Mouse (Mus musculus): ENCODE measurements around the gene Gm17654. TPM values are rescaled to one million over a fixed set of nuclear protein-coding genes. Genes with fewer than 3 reads are reported as not detected.
"Not testable (repeated sequence)": the region's sequence is repeated elsewhere in the genome, so short reads cannot be mapped to it uniquely, and the experiment has no call there.

The Gm17654 gene
- not detected in 3 replicates for total RNA-seq (2017)

GRCm38 (mm10) chr14:43579046-43579445, at the start of gene Gm17654:
Gene Gm17654 (minus strand): TSS chr14:43579146.
- not testable (repeated sequence) for ATAC-seq (replicated peaks; ENCODE audit: insufficient number of reproducible peaks, low FRiP score, low TSS enrichment, poor library complexity, severe bottlenecking)

- not testable (repeated sequence) for ATAC-seq (replicated peaks; ENCODE audit: insufficient number of reproducible peaks, low FRiP score, low TSS enrichment, poor library complexity, severe bottlenecking)
Observed at GRCm38 (mm10) chr14:43607913-43608312, 29.0 kb upstream of the Gm17654 start, which contains the start of gene Gm10375. Gene Gm10375 (minus strand): TSS chr14:43608013.

- not testable (repeated sequence) for ATAC-seq (replicated peaks; ENCODE audit: insufficient number of reproducible peaks, low FRiP score, low TSS enrichment, poor library complexity, severe bottlenecking)
Observed at GRCm38 (mm10) chr14:43577969-43578368, 977 bp downstream of the Gm17654 start.

- ATAC-seq (replicated peaks; ENCODE audit: insufficient number of reproducible peaks, low FRiP score, low TSS enrichment, poor library complexity, severe bottlenecking) = not testable (repeated sequence)
Observed at GRCm38 (mm10) chr14:43552271-43552670, 26.7 kb downstream of the Gm17654 start.

- not testable (repeated sequence) for ATAC-seq (replicated peaks; ENCODE audit: insufficient number of reproducible peaks, low FRiP score, low TSS enrichment, poor library complexity, severe bottlenecking)
Observed at GRCm38 (mm10) chr14:43546281-43546680, 32.7 kb downstream of the Gm17654 start.

- not testable (repeated sequence) for ATAC-seq (replicated peaks; ENCODE audit: insufficient number of reproducible peaks, low FRiP score, low TSS enrichment, poor library complexity, severe bottlenecking)
Observed at GRCm38 (mm10) chr14:43543276-43543675, 35.7 kb downstream of the Gm17654 start, which contains the start of gene Gm5799. Gene Gm5799 (plus strand): TSS chr14:43543576.

- not testable (repeated sequence) for ATAC-seq (replicated peaks; ENCODE audit: insufficient number of reproducible peaks, low FRiP score, low TSS enrichment, poor library complexity, severe bottlenecking)
Observed at GRCm38 (mm10) chr14:43538144-43538543, 40.8 kb downstream of the Gm17654 start.

GRCm38 (mm10) chr14:43532387-43532786, 46.6 kb downstream of the Gm17654 start:
- ATAC-seq (replicated peaks; ENCODE audit: insufficient number of reproducible peaks, low FRiP score, low TSS enrichment, poor library complexity, severe bottlenecking) = not testable (repeated sequence)

- ATAC-seq (replicated peaks; ENCODE audit: insufficient number of reproducible peaks, low FRiP score, low TSS enrichment, poor library complexity, severe bottlenecking) = not testable (repeated sequence)
Observed at GRCm38 (mm10) chr14:43532011-43532383, 46.9 kb downstream of the Gm17654 start.

- not testable (repeated sequence) for ATAC-seq (replicated peaks; ENCODE audit: insufficient number of reproducible peaks, low FRiP score, low TSS enrichment, poor library complexity, severe bottlenecking)
Observed at GRCm38 (mm10) chr14:43531052-43532010, 47.6 kb downstream of the Gm17654 start.

Other genes with a start within 250 kb of the Gm17654 start
- gene 1700001F09Rik, start 231.3 kb downstream of the Gm17654 start, total RNA-seq (2017) = not detected in 3 replicates
- gene Gm8138, start 162.8 kb downstream of the Gm17654 start, total RNA-seq (2017) = not detected in 3 replicates
- not detected in 3 replicates for gene Gm5799, start 35.6 kb downstream of the Gm17654 start, total RNA-seq (2017)
- not detected in 3 replicates for gene Gm10375, start 28.9 kb upstream of the Gm17654 start, total RNA-seq (2017)
- gene Gm8165, start 98.1 kb upstream of the Gm17654 start, total RNA-seq (2017) = not detected in 3 replicates
- 0.67 to 10.2 TPM (median 4.4 TPM) in 3 replicates for gene Gm7324, start 118.7 kb upstream of the Gm17654 start, total RNA-seq (2017)
- not detected in 3 replicates for gene Gm16506, start 148.3 kb upstream of the Gm17654 start, total RNA-seq (2017)
- not detected in 3 replicates for gene Gm6526, start 168.7 kb upstream of the Gm17654 start, total RNA-seq (2017)
- gene Gm8180, start 205.6 kb upstream of the Gm17654 start, total RNA-seq (2017) = not detected in 3 replicates